Mouse (Mus musculus) cerebellum, postnatal 4 days (tissue): ENCODE results near the gene Rpl5.
"Not testable (repeated sequence)": the region's sequence is repeated elsewhere in the genome, so short reads cannot be mapped to it uniquely, and the experiment has no call there.

ENCODE experiments used
- DNase-seq, 2 experiments: peaks; one replicate each; pipeline ENCODE4 v3.0.0; 2022; ENCODE audit warnings: low spot score in 2 of 2, mixed read lengths in 1 of 2

Gene Rpl5

GRCm38 (mm10) chr5:107896265-107896664, 4.0 kb upstream of the Rpl5 start:
- DNase-seq, result no peak

DNA sequence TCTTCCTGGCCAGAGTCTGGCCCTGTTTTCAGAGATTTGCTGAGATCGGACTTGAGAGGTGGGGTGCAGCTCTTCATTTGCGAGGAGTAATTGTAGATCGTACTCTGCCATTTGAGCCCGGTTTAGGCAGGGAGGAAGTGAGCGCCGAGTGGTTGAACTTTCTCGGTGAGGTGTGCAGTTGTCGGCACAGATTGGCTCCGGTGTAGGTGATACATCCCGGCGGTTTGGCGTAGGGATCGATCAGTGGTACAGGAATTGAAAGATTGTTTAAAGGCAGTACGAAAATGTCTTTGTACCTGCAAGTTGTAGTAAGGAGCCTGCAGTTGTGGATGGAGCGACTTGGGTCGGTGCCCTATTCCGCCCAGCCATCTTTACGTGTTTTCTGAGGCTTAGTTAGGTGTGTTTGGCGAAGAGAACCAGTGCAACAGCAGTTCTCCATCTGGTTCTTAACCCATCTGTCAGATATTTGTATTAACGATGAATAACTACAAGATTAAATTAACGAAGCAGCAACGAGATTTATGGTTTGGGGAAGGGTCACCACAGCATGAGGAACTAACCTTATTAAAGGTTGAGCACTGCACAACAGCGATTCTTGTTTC, 813 bp downstream of the Rpl5 start:
- DNase-seq, result no peak

- no peak for DNase-seq
These were observed 4.0 kb downstream of the Rpl5 start for GRCm38 (mm10) chr5:107904325-107904724.

- DNase-seq, result no peak
These were observed 8.3 kb downstream of the Rpl5 start for GRCm38 (mm10) chr5:107908514-107909110.

GRCm38 (mm10) chr5:107909668-107910067, 9.4 kb downstream of the Rpl5 start:
- DNase-seq, result no peak

DNA sequence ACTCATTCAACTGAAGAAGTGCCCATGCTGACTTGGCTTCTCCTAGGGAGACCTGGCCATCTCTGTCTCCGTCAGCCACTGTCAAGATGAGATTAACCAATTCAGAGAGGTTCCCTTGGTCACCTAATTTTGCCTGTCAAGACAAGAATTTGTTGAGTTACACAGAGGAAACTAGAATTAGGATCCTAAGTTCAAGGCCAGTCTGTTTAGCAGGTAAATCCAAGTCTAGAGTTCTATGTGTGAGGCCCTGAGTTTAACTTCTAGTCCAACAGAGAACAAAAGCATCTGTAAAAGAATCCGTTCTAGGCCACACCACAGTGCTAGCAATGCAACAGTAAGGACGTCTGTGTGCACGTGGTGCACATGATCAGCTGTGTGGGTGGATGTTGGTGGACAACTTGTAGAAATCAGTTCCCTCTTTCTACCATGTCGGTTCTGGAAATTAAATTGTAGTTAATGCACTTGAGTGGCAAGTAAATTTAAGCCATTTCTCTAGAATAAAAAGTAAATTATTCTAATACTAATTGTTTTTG, 9.8 kb downstream of the Rpl5 start:
- DNase-seq, result no peak

DNA sequence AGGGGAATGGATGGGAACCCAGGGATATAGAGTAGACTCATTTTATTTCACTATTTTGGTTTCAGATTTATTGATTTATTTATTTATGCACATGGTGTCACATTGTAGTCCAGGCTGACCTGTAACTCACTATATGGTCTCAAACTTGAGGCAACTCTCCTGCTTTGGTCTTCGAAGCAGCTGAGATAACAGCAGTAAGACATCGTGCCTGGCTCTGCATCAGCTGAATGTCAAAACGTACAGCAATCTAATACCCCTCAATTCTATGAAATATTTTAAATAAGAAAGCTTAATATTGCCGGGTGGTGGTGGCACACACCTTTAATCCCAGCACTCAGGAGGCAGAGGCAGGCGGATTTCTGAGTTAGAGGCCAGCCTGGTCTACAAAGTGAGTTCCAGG, 10.7 kb downstream of the Rpl5 start:
- DNase-seq, result no peak

DNA sequence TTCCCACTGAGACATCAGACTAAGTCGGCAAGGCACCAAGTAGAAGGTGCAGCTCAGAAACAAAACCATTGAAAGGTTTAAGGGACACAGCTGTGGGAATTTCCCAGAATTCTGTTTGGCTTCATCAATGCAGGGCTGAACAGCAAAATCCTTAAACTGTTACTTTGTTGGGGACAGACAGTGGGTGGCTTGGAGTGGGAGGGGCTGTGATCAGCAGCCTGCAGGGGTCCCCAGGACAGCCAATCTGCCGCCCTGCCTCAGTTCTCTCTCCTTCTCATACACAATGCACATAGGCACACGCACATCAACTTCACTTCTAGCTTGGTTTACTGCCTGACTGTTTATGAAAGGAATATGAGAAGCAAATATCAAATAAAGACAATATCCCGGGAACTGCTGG, 15.0 kb downstream of the Rpl5 start:
- DNase-seq, result no peak

DNA sequence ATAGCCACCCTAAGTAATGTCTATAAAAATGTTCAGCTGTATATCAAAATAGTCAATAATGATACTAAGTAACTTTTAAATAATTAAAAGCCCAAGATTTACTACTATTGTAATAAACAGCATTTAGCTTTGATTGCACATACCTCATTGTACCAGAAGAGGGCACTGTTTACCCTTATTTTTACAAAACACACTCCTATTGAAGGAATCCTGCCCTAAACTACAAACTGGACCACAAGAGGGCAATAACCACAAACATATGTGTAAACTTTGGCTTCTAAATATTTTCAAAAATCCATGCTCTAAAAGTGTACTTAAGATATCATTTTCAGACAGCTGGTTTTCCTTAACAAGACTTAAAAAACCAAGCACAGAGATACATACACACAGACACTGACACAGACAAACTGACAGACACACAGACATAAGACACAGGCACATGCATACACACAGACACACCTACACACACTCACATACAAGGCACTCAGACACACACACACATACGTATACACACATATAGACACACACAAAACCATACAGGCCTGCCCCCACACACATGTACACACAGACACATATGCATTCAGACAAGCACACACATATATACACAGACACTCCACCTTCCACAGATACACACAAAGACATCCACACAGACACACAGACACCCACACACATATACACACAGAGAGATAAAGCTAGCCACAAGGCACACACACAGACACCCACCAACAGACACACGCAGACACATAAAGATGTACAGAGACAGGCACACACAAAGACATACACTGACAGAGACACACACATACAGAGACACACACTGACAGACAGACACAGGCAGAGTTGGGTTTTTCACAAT, 21.3 kb downstream of the Rpl5 start:
- DNase-seq, result peak in 1 of 2 experiments; percentile 40

- DNase-seq, result no peak
These were observed 22.5 kb downstream of the Rpl5 start for GRCm38 (mm10) chr5:107922836-107923235.

DNA sequence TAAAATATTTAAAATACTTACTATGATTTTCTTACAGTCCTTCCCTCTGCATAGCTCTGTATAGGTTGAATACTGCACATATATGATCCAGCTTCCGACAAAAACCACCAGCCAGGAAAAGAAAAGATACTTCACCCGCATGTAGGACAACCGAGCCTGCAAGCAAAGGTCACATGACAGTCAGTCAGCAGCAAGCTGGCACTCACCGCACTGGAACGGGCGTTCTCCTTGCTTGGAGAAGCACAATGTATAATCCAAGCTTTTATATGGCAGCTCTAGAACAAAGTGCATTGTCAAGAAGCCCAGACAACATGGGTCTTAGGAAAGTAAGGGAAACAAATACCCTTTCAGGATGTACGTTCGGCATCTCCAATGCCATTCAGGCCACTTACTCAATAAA, 24.3 kb downstream of the Rpl5 start:
- DNase-seq, result no peak

GRCm38 (mm10) chr5:107926550-107927249, 26.4 kb downstream of the Rpl5 start:
- DNase-seq, result no peak

DNA sequence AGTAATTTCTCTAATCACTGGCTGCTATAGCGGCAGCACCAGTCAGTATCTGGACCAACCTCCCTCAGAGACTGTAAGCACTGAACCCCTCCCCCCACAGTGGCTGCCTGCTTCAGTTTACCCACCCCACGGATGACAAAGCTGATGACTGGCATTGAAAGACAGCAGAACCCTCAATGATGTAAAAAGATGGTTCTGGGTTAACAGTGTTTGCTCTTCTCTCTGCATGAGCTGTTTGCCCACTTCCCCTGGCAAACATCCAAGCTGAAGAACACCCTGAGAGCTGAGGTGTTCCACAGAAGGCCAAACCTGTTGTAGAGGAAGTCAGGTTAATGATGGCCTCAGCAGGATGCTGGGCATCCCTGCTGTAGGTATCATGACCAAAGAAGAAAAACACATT, 32.3 kb downstream of the Rpl5 start:
- no peak for DNase-seq

DNA sequence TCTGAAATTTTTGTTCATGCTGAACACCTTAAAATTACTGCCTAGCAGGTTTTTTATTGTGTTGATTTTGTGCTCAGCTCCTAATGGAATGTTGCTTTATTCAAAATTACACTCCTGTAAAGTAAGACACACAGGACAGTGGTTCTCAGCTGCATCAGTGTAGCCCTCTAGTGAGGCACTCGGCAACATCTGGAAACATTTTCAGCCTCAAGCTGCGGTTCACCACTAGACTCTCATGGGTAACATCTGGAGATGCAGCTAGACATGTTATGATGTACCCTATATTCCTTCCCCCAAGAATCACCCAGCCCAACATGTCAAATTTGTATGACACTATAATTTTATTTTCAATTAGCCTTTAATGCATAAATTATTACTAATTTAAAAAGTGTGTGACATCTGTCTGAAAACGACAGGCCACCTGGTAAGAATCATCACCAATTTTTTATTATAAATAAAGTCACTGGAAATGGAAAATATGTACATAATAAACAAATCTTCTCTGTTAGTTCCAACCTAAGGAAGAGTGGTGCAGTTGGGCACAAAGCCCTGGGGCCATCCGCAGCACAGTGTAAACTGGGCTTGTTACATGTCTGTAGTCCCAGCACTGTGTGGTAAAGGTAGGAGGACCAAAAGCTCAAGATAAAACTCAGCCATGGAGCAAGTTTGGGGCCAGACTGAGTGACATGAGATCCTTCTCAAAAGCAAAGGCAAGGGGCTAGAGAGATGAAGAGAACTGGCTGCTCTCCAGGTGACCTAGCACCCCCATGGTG, 33.1 kb downstream of the Rpl5 start:
- no peak for DNase-seq

DNA sequence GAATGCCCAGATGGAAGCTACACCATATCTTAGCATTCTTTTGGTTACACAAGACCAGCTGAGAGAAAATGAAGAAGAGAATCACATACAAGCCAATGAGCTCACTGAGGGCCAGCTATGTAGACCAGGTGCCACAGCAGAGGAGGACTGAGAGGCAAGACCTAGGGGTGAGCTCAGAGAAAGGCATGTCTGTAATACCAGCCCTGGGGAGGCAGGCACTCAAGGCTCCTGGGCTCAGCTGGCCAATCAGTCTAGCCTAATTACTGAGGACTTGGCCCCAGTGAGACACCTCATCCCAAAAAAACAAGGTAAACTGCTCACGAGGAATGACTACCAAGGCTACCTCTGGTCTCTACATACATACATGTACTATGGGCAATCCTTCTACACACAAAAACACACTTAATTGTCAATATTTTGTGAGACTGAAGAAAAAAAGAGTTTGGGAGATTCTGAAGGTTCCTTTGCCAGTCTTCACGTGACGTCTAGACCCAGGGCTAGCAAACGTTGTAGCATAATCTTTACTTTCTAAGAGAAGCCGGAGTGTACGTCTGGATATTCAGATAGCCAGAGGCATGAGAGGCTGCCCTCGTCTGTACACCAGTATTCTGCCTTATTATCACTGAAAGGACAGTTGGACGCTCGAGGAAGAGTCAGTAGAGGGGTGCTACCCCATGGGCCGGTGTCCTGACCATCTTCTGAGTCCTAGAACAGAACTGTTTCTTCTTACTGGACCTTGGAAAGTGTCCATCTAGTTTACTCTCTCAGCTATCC, 34.7 kb downstream of the Rpl5 start:
- DNase-seq, result no peak

- no peak for DNase-seq
These were observed 36.5 kb downstream of the Rpl5 start for GRCm38 (mm10) chr5:107936625-107937389.

DNA sequence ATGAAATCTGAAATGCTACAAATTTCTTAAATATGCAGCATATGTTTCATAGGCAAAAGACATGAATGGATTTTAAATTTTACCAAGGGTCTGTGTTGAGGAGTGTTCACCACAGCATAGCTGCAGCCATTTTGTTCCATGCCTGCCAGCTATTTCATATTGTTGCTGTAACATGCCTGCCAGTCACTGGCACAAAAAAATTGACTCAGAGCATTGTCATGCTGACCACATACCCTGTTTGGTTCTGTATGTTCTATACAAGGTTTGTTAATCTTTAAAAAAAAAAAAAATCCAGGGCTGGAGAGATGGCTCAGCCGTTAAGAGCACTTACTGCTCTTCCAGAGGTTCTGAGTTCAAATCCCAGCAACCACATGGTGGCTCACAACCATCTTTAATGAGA, 38.2 kb downstream of the Rpl5 start:
- not testable (repeated sequence) for DNase-seq

GRCm38 (mm10) chr5:107938886-107939285, 38.6 kb downstream of the Rpl5 start:
- no peak for DNase-seq

- DNase-seq, result no peak
These were observed 39.4 kb downstream of the Rpl5 start for GRCm38 (mm10) chr5:107939701-107940100.

GRCm38 (mm10) chr5:107941222-107941621, 40.9 kb downstream of the Rpl5 start:
- DNase-seq, result no peak
